Mouse (Mus musculus) inflammation-experienced regulatory T-cells, adult 6 months (primary cell): ENCODE results near the gene Ndufb3. TPM values are rescaled to one million over a fixed set of nuclear protein-coding genes. Genes with fewer than 3 reads are reported as not detected.
"Not testable (repeated sequence)": the region's sequence is repeated elsewhere in the genome, so short reads cannot be mapped to it uniquely, and the experiment has no call there.

ENCODE experiments used
- ATAC-seq: one replicate; pipeline ENCODE4 v1.8.0; 2017
- polyA plus RNA-seq, 3 experiments: library from polyadenylated mRNA; unstranded; fragments of 100-300 nt; shearing (Covaris generic); gene quantifications; one replicate each; pipeline ENCODE4 v1.2.1; 2017

Gene Ndufb3
- polyA plus RNA-seq, 3 experiments from 2014 or later, result 76.2 to 94.3 (median 83.6) TPM

GRCm38 (mm10) chr1:58617978-58618668, 31.9 kb downstream of the Ndufb3 start:
- ATAC-seq, result no peak

DNA sequence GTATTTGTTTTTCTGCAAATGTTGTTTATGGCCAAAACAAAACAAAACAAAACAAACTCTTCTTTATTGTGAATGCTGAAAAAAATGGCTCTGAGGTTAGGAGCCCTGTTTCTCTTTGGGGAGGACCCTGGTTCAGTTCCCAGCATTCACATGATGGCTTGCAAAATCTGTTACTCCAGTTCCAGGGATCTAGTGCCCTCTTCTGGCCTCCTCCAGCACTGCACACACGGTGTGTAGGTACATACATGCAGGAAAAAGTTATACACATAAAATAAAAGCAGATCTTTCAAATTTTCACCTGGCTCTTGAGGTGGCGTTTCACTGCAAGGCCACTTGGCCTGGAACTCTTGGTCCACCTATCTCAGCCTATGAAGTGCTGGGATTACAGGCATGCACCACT, 32.6 kb downstream of the Ndufb3 start:
- no peak for ATAC-seq

GRCm38 (mm10) chr1:58621251-58621650, 35.1 kb downstream of the Ndufb3 start:
- ATAC-seq, result no peak

GRCm38 (mm10) chr1:58621996-58622748, 36.0 kb downstream of the Ndufb3 start:
- ATAC-seq, result no peak

- ATAC-seq, result not testable (repeated sequence)
These were observed 42.7 kb downstream of the Ndufb3 start for GRCm38 (mm10) chr1:58628847-58629246.

Other genes starting within 250 kb of the Ndufb3 start
- 100 to 1,000 TPM; 360 to 576 (median 385) TPM for gene Bzw1, start 193.5 kb upstream of the Ndufb3 start, polyA plus RNA-seq
- gene Clk1, start 162.3 kb upstream of the Ndufb3 start, polyA plus RNA-seq, result 100 to 1,000 TPM; 382 to 646 (median 498) TPM
- gene Nif3l1, start 141.2 kb upstream of the Ndufb3 start, polyA plus RNA-seq, result 10 to 100 TPM; 39.2 to 58.9 (median 57.3) TPM
- gene Ppil3, start 140.9 kb upstream of the Ndufb3 start, polyA plus RNA-seq, result 10 to 100 TPM; 70.0 to 79.5 (median 70.1) TPM
- 10 to 100 TPM; 13.7 to 30.8 (median 27.1) TPM for gene Orc2, start 81.3 kb upstream of the Ndufb3 start, polyA plus RNA-seq
- 10 to 100 TPM in 2 of 3 experiments, 1 to 10 TPM in 1; 8.4 to 14.4 (median 14.1) TPM for gene Fam126b, start 61 bp upstream of the Ndufb3 start, polyA plus RNA-seq
- gene Als2cr12, start 109.6 kb downstream of the Ndufb3 start, polyA plus RNA-seq, result not detected
- gene Cflar, start 125.1 kb downstream of the Ndufb3 start, polyA plus RNA-seq, result 100 to 1,000 TPM; 124 to 177 (median 175) TPM
- gene Casp8, start 209.0 kb downstream of the Ndufb3 start, polyA plus RNA-seq, result 100 to 1,000 TPM; 161 to 182 (median 167) TPM